Mouse (Mus musculus): ENCODE data around the gene Pnldc1.

- TF ChIP-seq MAFK (IDR thresholded peaks at IDR 0.05; ENCODE audit: insufficient read depth, low read depth, low read length) (no peak), ZNF384 (IDR thresholded peaks at IDR 0.05; ENCODE audit: low read depth, low read length) (no peak), HCFC1 (IDR thresholded peaks at IDR 0.05; ENCODE audit: borderline replicate concordance, insufficient read depth, low read length) (no peak), ZC3H11A (IDR thresholded peaks at IDR 0.05; ENCODE audit: borderline replicate concordance, low read depth, low read length) (no peak), CHD2 (IDR thresholded peaks at IDR 0.05; ENCODE audit: low read depth, low read length) (no peak)
Measured at GRCm38 (mm10) chr17:12843826-12844225, 66.2 kb downstream of the Pnldc1 start.

All from ES-E14 (cell line).